Mouse (Mus musculus) brown adipose tissue, adult 24 weeks (tissue): ENCODE measurements around the gene Dll3. TPM values are rescaled to one million over a fixed set of nuclear protein-coding genes. Genes with fewer than 3 reads are reported as not detected.

Experiments
- H3K27ac ChIP-seq: fragments of 200-500 bp; replicated peaks from 2 replicates; pipeline ENCODE4 v1.5.1; 2012; ENCODE audit warnings: low read depth, mild to moderate bottlenecking, low read length
- H3K4me1 ChIP-seq: fragments of 200-500 bp; 2 replicates; pipeline ENCODE4 v1.6.1; 2012; ENCODE audit warnings: low read length, mixed read lengths; ENCODE audit not compliant: control insufficient read depth, insufficient read depth, insufficient read length
- H3K4me3 ChIP-seq: fragments of 200-500 bp; 2 replicates; pipeline ENCODE4 v1.5.1; 2012; ENCODE audit warnings: low read depth, mild to moderate bottlenecking, low read length, moderate library complexity; ENCODE audit not compliant: insufficient read depth
- polyA plus RNA-seq: library from polyadenylated mRNA; stranded (reverse); fragments of >200 nt; gene quantifications from 2 replicates; pipeline ENCODE4 v1.2.4, GENCODE M21; 2012; ENCODE audit not compliant: missing spikeins, insufficient read depth, insufficient read length

The Dll3 gene
- polyA plus RNA-seq, 1 experiment: not detected

DNA sequence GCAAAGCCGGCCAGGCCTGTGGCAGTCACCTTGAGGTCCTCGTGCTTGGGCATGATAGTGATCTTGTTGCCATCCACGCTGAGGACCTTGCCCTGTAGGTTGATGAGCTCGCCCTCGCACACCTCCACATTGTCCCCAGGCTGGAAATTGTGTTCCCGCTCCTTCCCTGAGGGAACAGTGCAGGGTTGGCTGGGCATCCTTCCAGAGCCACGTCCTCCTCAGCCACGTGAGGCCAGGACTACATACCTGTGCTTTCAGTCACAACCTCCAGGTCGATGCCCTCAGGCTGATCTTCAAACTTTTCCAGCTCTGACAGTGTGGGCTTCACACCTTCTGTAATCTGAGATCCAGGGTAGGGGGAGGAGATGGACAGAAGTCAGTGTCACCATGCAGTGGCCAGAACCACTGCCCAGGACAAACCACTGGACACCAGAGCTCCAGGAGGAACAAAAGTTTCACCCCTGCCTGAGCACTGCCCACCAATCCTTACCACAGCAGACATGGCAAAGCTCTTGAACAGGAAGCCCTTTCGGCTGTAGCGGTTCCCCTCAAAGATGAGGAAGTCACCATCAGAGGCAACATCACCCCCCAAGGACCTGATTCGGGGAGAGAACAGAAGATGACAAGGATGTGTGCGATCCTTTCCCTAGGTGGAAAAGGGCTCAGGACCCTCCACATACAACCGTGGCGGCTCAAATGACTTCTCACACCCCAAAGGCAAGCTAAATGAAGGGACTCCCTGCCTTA is 20.1 kb upstream of the Dll3 start:
- no peak overlapping the region for H3K27ac ChIP-seq
- no peak overlapping the region for H3K4me3 ChIP-seq
- no peaks in the 10 kb centered on the region for H3K4me1 ChIP-seq

DNA sequence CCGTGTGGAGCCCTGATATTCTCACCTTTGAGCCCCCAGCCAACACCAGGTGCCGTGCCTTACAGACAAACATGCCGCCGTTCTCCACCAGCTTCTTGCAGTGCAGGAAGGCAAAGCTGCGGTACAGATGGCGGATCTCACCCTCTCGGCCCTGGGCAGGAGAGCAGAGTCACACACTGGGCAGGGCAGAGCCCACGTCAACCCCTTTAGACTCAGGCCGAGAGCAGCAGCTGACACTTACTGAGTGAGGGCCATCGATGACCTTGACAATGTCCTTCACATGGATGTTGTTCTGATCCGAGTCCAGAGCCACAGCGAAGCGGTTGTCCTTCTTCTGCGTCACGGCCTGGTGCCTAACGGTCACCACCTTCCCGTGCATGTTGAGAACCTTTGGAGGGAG is 16.7 kb upstream of the Dll3 start:
- no peak overlapping the region for H3K27ac ChIP-seq
- no peak overlapping the region for H3K4me3 ChIP-seq
- no peaks in the 10 kb centered on the region for H3K4me1 ChIP-seq

DNA sequence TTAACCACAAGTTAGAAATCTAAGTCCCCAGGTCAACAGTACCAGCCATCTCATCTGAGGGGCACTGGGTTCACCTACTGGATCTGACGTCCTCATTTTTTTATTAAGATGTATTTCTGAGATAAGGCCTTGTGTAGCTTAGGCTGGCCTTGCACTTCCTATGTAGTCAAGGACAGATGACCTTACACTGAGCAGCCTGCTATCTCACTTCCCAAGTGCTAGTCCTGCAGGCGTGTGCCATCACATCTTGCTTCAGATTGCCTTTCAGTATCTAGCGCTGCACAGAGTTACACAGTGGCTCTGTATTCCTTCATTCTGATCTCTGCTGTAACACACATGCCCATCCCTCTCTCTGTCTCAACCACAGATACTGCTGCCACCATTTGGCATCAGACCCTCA is 16.0 kb upstream of the Dll3 start:
- Histone ChIP-seq H3K4me1 (no peaks in the 10 kb centered on the region), H3K4me3 (no peak overlapping the region), H3K27ac (no peak overlapping the region)

DNA sequence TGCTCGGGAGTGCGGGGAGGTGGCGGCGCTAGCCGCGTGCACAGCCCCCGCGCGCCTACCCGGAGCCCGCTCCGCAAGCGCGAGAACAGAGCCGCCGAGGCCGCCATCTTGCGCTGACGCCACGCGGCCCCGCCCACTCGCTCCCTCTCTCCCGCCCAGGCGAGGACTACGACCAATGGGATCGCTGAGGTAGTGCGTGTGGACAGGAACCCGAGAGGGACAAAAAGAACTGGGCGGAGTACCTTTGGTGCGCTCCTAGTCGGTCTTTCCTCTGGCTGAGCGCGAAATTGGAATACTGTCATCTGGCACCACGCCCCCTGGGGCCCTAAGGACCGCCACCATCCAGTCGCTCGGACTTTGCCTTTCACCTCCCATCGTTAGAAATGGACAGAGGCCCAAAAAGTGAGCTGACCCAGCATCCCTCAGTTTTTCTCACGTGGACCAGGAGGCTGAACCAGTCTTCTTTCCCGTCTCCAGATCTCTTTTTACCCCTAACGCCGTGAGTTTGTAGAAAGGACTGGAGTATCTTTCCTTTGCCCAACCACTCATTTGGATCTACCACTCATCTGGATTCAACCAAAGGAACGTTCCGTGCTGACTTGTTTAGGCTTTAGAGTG is 10.0 kb upstream of the Dll3 start, which contains the start of gene Timm50:
Gene Timm50 (minus strand): TSS at position 147 of the 618 bp plus-strand sequence.
- peak within 1 kb of the TSS; percentile 62 for H3K27ac ChIP-seq
- peak within 1 kb of the TSS; percentile 82 for H3K4me3 ChIP-seq
- peaks cover 2% of the 10 kb centered on the region; the same call in 1 of the 2 replicates for H3K4me1 ChIP-seq

DNA sequence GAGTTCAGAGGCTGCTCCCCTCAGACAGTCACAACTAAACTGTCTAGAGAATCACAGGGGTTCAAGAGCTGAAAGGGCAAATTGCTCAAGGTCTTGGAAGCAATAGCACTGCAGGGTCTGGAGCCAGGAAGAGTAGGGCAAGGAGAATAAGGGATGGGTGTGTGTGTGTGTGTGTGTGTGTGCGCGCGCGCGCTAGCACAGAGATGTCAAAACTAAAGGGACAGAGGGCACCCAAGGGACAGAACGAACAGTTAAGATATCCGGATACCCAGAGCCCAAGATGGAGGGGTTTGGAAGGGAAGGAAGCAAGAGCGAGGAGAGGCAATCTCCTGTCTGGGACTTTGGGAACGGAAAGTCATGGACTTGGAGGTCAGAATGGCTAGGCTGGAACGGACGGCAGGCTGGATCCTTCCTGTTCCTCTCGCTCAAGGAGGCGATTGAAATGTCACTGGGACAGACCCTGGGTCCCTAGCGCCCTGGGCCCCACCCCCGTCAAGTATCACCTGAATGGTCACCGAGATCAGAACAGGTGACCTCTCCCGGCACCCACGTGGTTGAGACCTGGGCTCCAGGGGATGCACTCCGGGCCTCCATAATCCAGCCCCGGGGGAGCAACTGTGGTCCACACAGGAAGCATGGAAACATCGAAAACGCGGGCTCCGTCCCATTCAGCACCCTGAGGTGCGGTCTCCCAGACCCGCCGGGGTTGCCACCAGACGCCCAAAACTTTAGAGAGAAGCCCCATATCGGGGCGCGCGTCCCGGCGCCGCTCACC is 9.3 kb upstream of the Dll3 start:
- peak overlapping the region; percentile 62 for H3K27ac ChIP-seq

DNA sequence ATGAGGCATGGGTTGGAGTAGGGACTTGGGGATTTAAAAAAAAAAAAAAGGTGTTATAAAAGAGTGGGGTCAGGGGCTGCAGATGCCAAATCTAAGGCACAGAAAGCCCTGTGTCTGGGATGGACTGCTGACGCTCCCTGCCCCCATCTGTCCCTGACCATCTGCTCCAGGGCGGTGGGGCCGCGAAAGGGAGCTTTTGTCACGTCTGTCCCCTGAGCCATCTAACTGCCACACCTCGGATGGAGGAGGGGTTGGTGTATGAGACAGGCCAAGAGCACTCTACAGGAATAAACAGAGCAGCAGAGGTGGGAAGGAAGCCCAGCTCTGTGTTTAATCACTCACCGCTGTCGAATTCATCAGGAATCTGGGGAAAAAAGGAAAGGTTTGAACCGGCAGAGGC is 7.7 kb upstream of the Dll3 start:
- H3K27ac ChIP-seq: no peak overlapping the region
- no peak overlapping the region for H3K4me3 ChIP-seq
- peaks cover 2% of the 10 kb centered on the region; the same call in 1 of the 2 replicates for H3K4me1 ChIP-seq

More for the DNA sequence above, 9.3 kb upstream of the Dll3 start:
- peak overlapping the region; percentile 82 for H3K4me3 ChIP-seq
- H3K4me1 ChIP-seq: peaks cover 2% of the 10 kb centered on the region; the same call in 1 of the 2 replicates

DNA sequence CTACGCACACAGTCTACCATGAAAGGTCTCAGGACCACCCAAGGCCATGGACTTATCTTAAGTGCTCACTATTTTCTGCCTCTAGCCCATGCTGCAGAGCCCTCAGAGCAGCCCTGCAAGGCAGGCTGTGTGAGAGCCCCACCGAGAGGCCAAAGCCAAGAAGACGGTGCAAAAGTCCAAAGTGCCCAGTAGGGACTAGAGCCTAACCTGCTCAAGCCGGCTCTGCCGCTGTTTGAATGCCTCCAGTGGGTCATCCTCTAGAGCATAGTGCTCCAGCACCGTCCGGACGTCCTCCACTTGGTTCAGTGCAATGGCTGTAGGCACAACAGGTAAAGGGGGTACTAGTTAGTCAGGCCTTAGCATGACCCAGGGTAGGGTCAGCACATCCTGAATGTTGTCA is 4.2 kb upstream of the Dll3 start:
- no peak overlapping the region for H3K4me3 ChIP-seq
- H3K27ac ChIP-seq: no peak overlapping the region
- peaks cover 2% of the 10 kb centered on the region; the same call in 1 of the 2 replicates for H3K4me1 ChIP-seq

- Histone ChIP-seq H3K4me1 (no peaks in the 10 kb centered on the region; the same call in 1 of the 2 replicates), H3K4me3 (no peak overlapping the region), H3K27ac (no peak overlapping the region)
These were observed 3.6 kb upstream of the Dll3 start for GRCm38 (mm10) chr7:28305641-28306040.

- Histone ChIP-seq H3K4me1 (no peaks in the 10 kb centered on the region), H3K4me3 (no peak overlapping the region), H3K27ac (no peak overlapping the region)
These were observed 3.0 kb downstream of the Dll3 start for GRCm38 (mm10) chr7:28298837-28299625.

GRCm38 (mm10) chr7:28294481-28294880 is 7.6 kb downstream of the Dll3 start:
- Histone ChIP-seq H3K4me1 (no peaks in the 10 kb centered on the region), H3K4me3 (peak overlapping the region; percentile 40), H3K27ac (no peak overlapping the region)

DNA sequence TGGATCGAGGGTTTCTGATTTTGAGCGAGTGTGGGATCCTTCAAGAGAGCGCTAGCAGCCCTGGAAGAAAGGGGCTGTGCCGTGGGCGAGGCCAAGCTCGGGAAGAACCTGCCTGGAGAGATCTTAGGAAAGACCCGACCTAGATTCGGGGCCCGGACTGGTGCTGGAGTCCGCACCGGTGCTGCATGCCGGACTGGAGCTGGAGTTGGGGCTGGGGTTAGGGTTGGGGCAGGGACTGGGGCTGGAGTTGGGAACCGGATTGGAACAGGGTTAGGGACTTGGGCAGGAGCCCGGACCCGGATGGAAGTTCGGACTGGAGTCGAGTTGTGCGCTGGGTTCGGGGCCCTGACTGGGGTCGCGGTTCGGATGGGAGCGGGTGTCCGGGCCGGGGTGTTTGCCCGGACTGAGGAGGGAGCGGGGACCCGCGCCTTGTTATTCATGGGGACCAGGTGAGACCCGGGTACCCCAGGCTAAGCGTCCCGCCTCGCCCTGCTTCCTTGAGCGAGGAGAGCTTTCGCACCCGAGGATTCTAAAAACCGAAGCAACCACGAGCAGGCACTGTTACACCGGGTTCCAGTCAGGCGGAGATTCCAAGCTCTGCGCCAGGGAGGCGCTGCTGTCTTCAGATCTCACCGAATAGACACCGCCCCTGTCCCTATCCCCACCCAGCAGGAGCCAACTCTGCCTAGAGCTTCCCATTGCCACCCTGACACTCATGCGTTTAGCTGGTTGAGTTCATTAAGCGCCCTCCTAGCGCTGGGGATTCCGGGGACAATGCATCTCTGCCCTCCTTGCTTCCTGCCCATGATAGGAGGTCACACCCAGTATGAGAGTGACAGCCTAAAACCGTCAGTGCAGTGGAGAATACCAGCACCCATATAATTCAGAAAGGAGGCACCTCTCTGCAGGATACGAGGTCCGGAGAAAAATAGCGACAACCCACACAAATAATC is 11.1 kb downstream of the Dll3 start, which contains the start of gene Selenov:
Gene Selenov (minus strand): TSS at position 549 of the 953 bp plus-strand sequence.
- Histone ChIP-seq H3K4me3 (0 out of 2 replicates have a peak within 1 kb of the TSS, but pooled peaks have one; percentile 8), H3K4me1 (no peaks in the 10 kb centered on the region), H3K27ac (no peak within 1 kb of the TSS)

DNA sequence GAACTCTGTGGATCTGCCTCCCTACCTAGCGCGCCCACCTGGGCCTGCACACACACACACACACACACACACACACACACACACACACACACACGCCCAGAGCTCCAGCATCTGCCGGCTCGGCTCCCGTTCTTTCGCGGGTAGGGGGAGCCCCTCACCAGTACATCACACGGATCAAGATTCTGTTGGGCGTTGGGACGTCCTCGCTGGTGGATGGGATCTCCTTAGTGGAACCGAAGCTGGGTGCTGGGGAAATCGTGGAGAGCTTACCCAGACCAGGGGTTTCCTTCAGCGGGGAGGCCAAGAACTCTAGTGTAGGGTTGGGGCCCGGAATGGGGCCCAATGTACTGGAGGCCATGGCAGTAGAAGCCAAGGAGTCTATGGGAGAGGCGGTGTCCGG is 11.9 kb downstream of the Dll3 start:
- H3K4me3 ChIP-seq: no peak overlapping the region

GRCm38 (mm10) chr7:28280630-28281029 is 21.4 kb downstream of the Dll3 start:
- no peak overlapping the region for H3K4me3 ChIP-seq
- no peak overlapping the region for H3K27ac ChIP-seq

More for the DNA sequence above, 11.9 kb downstream of the Dll3 start:
- H3K4me1 ChIP-seq: no peaks in the 10 kb centered on the region
- H3K27ac ChIP-seq: no peak overlapping the region

DNA sequence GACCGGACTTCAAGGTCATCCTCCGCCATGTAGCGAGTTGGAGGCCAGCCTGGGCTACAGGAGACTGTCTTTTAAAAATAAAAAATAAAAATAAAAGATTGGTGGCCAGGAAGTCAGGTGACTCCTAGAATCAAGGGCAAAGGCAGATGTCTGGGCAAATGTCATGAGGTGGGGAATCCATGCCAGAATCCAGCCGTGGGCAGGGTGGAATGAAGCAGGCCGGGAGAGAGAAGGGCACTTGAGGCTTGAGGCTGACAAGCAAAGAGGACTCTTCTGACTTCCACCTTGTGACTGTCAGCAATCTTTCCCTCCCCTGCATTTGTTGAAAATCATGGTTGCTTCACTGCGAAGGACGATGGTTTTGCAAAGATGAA is 23.8 kb downstream of the Dll3 start:
- Histone ChIP-seq H3K4me3 (peak overlapping the region; percentile 67), H3K4me1 (no peaks in the 10 kb centered on the region), H3K27ac (no peak overlapping the region)

More at GRCm38 (mm10) chr7:28280630-28281029, 21.4 kb downstream of the Dll3 start:
- no peaks in the 10 kb centered on the region for H3K4me1 ChIP-seq
